Mouse (Mus musculus) kidney, adult 18-20 months (tissue): ENCODE data around the gene Col2a1.

Source experiments
- DNase-seq: peaks from one replicate; pipeline ENCODE4 v3.0.0; 2021

The Col2a1 gene

GRCm38 (mm10) chr15:97956416-97956815, 48.1 kb downstream of the Col2a1 start:
- no peak for DNase-seq

- no peak for DNase-seq
These were observed 48.8 kb downstream of the Col2a1 start for GRCm38 (mm10) chr15:97955742-97956141.

- no peak for DNase-seq
These were observed 49.2 kb downstream of the Col2a1 start for GRCm38 (mm10) chr15:97955286-97955685.

- DNase-seq, result no peak
These were observed 49.8 kb downstream of the Col2a1 start for GRCm38 (mm10) chr15:97954671-97955070.

- no peak for DNase-seq
These were observed 51.7 kb downstream of the Col2a1 start for GRCm38 (mm10) chr15:97952889-97953189.

GRCm38 (mm10) chr15:97952137-97952888, 52.2 kb downstream of the Col2a1 start:
- DNase-seq, result peak; percentile 83

GRCm38 (mm10) chr15:97950240-97950639, 54.3 kb downstream of the Col2a1 start:
- no peak for DNase-seq

GRCm38 (mm10) chr15:97949706-97950105, 54.8 kb downstream of the Col2a1 start:
- DNase-seq, result no peak

- no peak for DNase-seq
These were observed 55.8 kb downstream of the Col2a1 start for GRCm38 (mm10) chr15:97948720-97949119.

GRCm38 (mm10) chr15:97945656-97946315, 58.7 kb downstream of the Col2a1 start:
- peak; percentile 64 for DNase-seq

- DNase-seq, result peak; percentile 63
These were observed 59.4 kb downstream of the Col2a1 start for GRCm38 (mm10) chr15:97944919-97945574.

- DNase-seq, result peak; percentile 83
These were observed 61.1 kb downstream of the Col2a1 start for GRCm38 (mm10) chr15:97943356-97943755.

- DNase-seq, result no peak
These were observed 62.0 kb downstream of the Col2a1 start for GRCm38 (mm10) chr15:97942538-97942937.

GRCm38 (mm10) chr15:97941306-97941705, 63.2 kb downstream of the Col2a1 start:
- DNase-seq, result no peak

- no peak for DNase-seq
These were observed 64.4 kb downstream of the Col2a1 start for GRCm38 (mm10) chr15:97940088-97940487.

GRCm38 (mm10) chr15:97938580-97938979, 65.9 kb downstream of the Col2a1 start:
- DNase-seq, result peak; percentile 47

- no peak for DNase-seq
These were observed 72.1 kb downstream of the Col2a1 start for GRCm38 (mm10) chr15:97932441-97932840.

GRCm38 (mm10) chr15:97929259-97929824, 75.2 kb downstream of the Col2a1 start:
- DNase-seq, result no peak

GRCm38 (mm10) chr15:97927821-97928220, 76.7 kb downstream of the Col2a1 start:
- no peak for DNase-seq

- peak; percentile 61 for DNase-seq
These were observed 77.5 kb downstream of the Col2a1 start for GRCm38 (mm10) chr15:97927018-97927417.
